Mouse (Mus musculus): ENCODE measurements around the gene Bcl9l.

DNA sequence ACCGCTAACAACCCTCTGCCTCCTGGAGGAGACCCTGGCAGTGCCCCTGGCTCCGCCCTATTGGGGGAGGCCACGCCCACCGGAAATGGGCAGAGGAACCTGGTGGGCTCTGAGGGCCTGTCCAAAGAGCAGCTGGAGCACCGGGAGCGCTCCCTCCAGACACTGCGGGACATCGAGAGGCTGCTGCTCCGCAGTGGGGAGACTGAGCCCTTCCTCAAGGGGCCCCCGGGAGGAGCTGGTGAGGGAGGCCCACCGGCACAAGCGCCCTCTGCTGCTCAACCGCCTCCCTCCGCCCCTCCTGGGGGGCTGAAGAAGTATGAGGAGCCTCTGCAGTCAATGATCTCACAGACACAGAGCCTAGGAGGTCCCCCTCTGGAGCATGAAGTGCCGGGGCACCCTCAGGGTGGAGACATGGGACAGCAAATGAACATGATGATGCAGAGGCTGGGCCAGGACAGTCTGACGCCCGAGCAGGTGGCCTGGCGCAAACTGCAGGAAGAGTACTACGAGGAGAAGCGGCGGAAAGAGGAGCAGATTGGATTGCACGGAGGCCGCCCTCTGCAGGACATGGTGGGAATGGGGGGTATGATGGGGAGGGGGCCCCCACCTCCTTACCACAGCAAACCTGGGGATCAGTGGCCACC is 23.3 kb downstream of the Bcl9l start:
- TF ChIP-seq CTCF (IDR thresholded peaks at IDR 0.05; ENCODE audit: borderline replicate concordance, insufficient read depth, low read length): 0 out of 2 replicates have a peak, but pooled peaks have one; percentile 7
- no peak for TF ChIP-seq POLR2A (IDR thresholded peaks at IDR 0.05; ENCODE audit: low read depth, low read length)
